ENCODE assay signal across 8 mouse cellular contexts in genomic region chr15:83464905-83465650, GRCm38 (mm10). TPM values are rescaled to one million over a fixed set of nuclear protein-coding genes. Genes with fewer than 3 reads are reported as not detected.
DNase-seq lines count a peak whose midpoint lies in the region; ATAC-seq and TF ChIP-seq lines count a peak whose summit lies in the region.

No protein-coding gene starts in this region.

- H3K27ac ChIP-seq in lung, embryonic 16.5 days (ENCODE audit: low read length), result no peak overlapping the region
- no peak overlapping the region for H3K27ac ChIP-seq in embryonic facial prominence, embryonic 12.5 days
- H3K27ac ChIP-seq in hindbrain, postnatal 0 days, result no peak overlapping the region
- no peak overlapping the region for H3K27ac ChIP-seq in midbrain, embryonic 11.5 days (ENCODE audit: low read depth, low read length)

- H3K9ac ChIP-seq in lung, embryonic 16.5 days (ENCODE audit: low read length), result no peak overlapping the region
- H3K9ac ChIP-seq in embryonic facial prominence, embryonic 12.5 days, result no peak overlapping the region
- H3K9ac ChIP-seq in hindbrain, postnatal 0 days (replicated peaks; ENCODE audit: low read length), result no peak overlapping the region
- no peak overlapping the region for H3K9ac ChIP-seq in midbrain, embryonic 11.5 days (ENCODE audit: low read length)

- TF ChIP-seq CTCF in hindbrain, postnatal 0 days (IDR thresholded peaks at IDR 0.05; ENCODE audit: low read depth), result peak; percentile 44

- intact Hi-C loops in left cerebral cortex, postnatal 36 days (cut with DNase I), result no loop called here

- ATAC-seq in lung, embryonic 16.5 days (ENCODE audit: low read depth), result 0 out of 2 replicates have a peak, but pooled peaks have one; percentile 0
- ATAC-seq in embryonic facial prominence, embryonic 12.5 days (ENCODE audit: insufficient number of reproducible peaks, insufficient read depth, low FRiP score, low TSS enrichment), result no peak
- ATAC-seq in hindbrain, postnatal 0 days, result peak; percentile 41
- ATAC-seq in midbrain, embryonic 11.5 days (ENCODE audit: low FRiP score), result peak; percentile 51

- peak overlapping the region; percentile 84 for H3K4me3 ChIP-seq in lung, embryonic 16.5 days (ENCODE audit: low read length)
- peak overlapping the region; percentile 73 for H3K4me3 ChIP-seq in embryonic facial prominence, embryonic 12.5 days
- peak overlapping the region; percentile 77 for H3K4me3 ChIP-seq in hindbrain, postnatal 0 days (ENCODE audit: low read length)
- peak overlapping the region; percentile 73 for H3K4me3 ChIP-seq in midbrain, embryonic 11.5 days (ENCODE audit: low read depth, low read length)

- H3K4me1 ChIP-seq in lung, embryonic 16.5 days (replicated peaks; ENCODE audit: control insufficient read depth, insufficient read depth, low read length), result peaks cover 12% of the 10 kb centered on the region
- peaks cover 14% of the 10 kb centered on the region for H3K4me1 ChIP-seq in embryonic facial prominence, embryonic 12.5 days
- peaks cover 3% of the 10 kb centered on the region; the same call in 1 of the 2 replicates for H3K4me1 ChIP-seq in hindbrain, postnatal 0 days (ENCODE audit: insufficient read depth, low read length)
- peaks cover 12% of the 10 kb centered on the region; the same call in 1 of the 2 replicates for H3K4me1 ChIP-seq in midbrain, embryonic 11.5 days (ENCODE audit: control insufficient read depth, insufficient read depth, low read length)

- no peak for DNase-seq in lung, postnatal 10 days
- no peak for DNase-seq in hindbrain, postnatal 0 days (ENCODE audit: low spot score)
- no peak for DNase-seq in midbrain, embryonic 11.5 days (ENCODE audit: low spot score, missing footprints)
- DNase-seq in left cerebral cortex, postnatal 36 days (ENCODE audit: low spot score in 2 of 2), result no peak
- no peak for DNase-seq in cerebellum, adult 9-11 months
- DNase-seq in adrenal gland, adult (ENCODE audit: inconsistent age in 2 of 2, low spot score in 1 of 2), result no peak

- H3K9me3 ChIP-seq in lung, embryonic 16.5 days (ENCODE audit: control insufficient read depth, low read length), result no peaks in the 10 kb centered on the region
- no peaks in the 10 kb centered on the region for H3K9me3 ChIP-seq in embryonic facial prominence, embryonic 12.5 days
- no peaks in the 10 kb centered on the region for H3K9me3 ChIP-seq in hindbrain, postnatal 0 days (ENCODE audit: low read length)
- H3K9me3 ChIP-seq in midbrain, embryonic 11.5 days (ENCODE audit: control insufficient read depth, low read length), result no peaks in the 10 kb centered on the region

- no peaks in the 10 kb centered on the region for H3K27me3 ChIP-seq in lung, embryonic 16.5 days (ENCODE audit: control insufficient read depth, insufficient read depth, low read depth, low read length)
- no peaks in the 10 kb centered on the region for H3K27me3 ChIP-seq in embryonic facial prominence, embryonic 12.5 days
- no peaks in the 10 kb centered on the region for H3K27me3 ChIP-seq in hindbrain, postnatal 0 days (ENCODE audit: insufficient read depth, low read length)
- no peaks in the 10 kb centered on the region for H3K27me3 ChIP-seq in midbrain, embryonic 11.5 days (ENCODE audit: control insufficient read depth, insufficient read depth, low read length)

- peak overlapping the region; percentile 43 for H3K4me2 ChIP-seq in lung, embryonic 16.5 days (ENCODE audit: low read depth, low read length)
- H3K4me2 ChIP-seq in embryonic facial prominence, embryonic 12.5 days (replicated peaks), result peak overlapping the region; percentile 87
- H3K4me2 ChIP-seq in hindbrain, postnatal 0 days (ENCODE audit: low read depth, low read length), result peak overlapping the region; percentile 92
- peak overlapping the region; percentile 32; the same call in 1 of the 2 replicates for H3K4me2 ChIP-seq in midbrain, embryonic 11.5 days

- no peaks in the 10 kb centered on the region for H3K36me3 ChIP-seq in lung, embryonic 16.5 days (ENCODE audit: control insufficient read depth, insufficient read depth, low read length)
- H3K36me3 ChIP-seq in embryonic facial prominence, embryonic 12.5 days, result no peaks in the 10 kb centered on the region
- no peaks in the 10 kb centered on the region for H3K36me3 ChIP-seq in hindbrain, postnatal 0 days (ENCODE audit: insufficient read depth, low read length)
- no peaks in the 10 kb centered on the region for H3K36me3 ChIP-seq in midbrain, embryonic 11.5 days (ENCODE audit: control insufficient read depth, insufficient read depth, low read length)

- WGBS in lung, embryonic 16.5 days, result 72% methylated on average over 19 of the region's 19 CpGs
- 79% methylated on average over 19 of the region's 19 CpGs for WGBS in embryonic facial prominence, embryonic 12.5 days
- WGBS in hindbrain, postnatal 0 days, result 79% methylated on average over 19 of the region's 19 CpGs
- WGBS in midbrain, embryonic 11.5 days, result 76% methylated on average over 19 of the region's 19 CpGs

RNA-seq across cellular contexts. Expression of gene Pacsin2, which starts 0.7 kb away (rescaled TPM):
- 71.4 and 73.6 TPM in 2 replicates for polyA plus RNA-seq in lung, embryonic 16.5 days (2015; fragmentation: Nextera tagmentation; extraction: Ambion mirVana)
- 49.6 and 54.4 TPM in 2 replicates for polyA plus RNA-seq in embryonic facial prominence, embryonic 12.5 days (2016; fragmentation: Nextera tagmentation; extraction: Ambion mirVana)
- 18.7 and 19.5 TPM in 2 replicates for total RNA-seq in hindbrain, postnatal 0 days (2014; rRNA removed)
- polyA plus RNA-seq in hindbrain, postnatal 0 days (2015; fragmentation: Nextera tagmentation; extraction: Ambion mirVana), result 19.3 and 20.0 TPM in 2 replicates
- 36.3 and 36.5 TPM in 2 replicates for polyA plus RNA-seq in midbrain, embryonic 11.5 days (2014; fragmentation: Nextera tagmentation; extraction: Ambion mirVana)
- 100 to 1,000 TPM in 1 of 2 experiments, 10 to 100 TPM in 1; 88.9 to 102 TPM for total RNA-seq in left cerebral cortex, postnatal 36 days (2021)

RNA-seq across cellular contexts. Expression of gene Ttll1, which starts 45.6 kb away (rescaled TPM):
- 21.8 and 23.1 TPM in 2 replicates for polyA plus RNA-seq in lung, embryonic 16.5 days (2015; fragmentation: Nextera tagmentation; extraction: Ambion mirVana)
- polyA plus RNA-seq in embryonic facial prominence, embryonic 12.5 days (2016; fragmentation: Nextera tagmentation; extraction: Ambion mirVana), result 26.6 and 27.6 TPM in 2 replicates
- 36.2 and 39.2 TPM in 2 replicates for total RNA-seq in hindbrain, postnatal 0 days (2014; rRNA removed)
- polyA plus RNA-seq in hindbrain, postnatal 0 days (2015; fragmentation: Nextera tagmentation; extraction: Ambion mirVana), result 91.9 and 104 TPM in 2 replicates
- 32.2 and 34.6 TPM in 2 replicates for polyA plus RNA-seq in midbrain, embryonic 11.5 days (2014; fragmentation: Nextera tagmentation; extraction: Ambion mirVana)
- total RNA-seq in left cerebral cortex, postnatal 36 days (2021), result 10 to 100 TPM; 49.7 to 52.3 TPM

Comparison
In these comparisons a context has a peak if more than half of its experiments do, and no peak if none do; other contexts are left out.
1. H3K4me2 ChIP-seq: peak in every context shown above with its lines; median percentile 92 in hindbrain, postnatal 0 days; 87 in embryonic facial prominence, embryonic 12.5 days; 43 in lung, embryonic 16.5 days; 32 in midbrain, embryonic 11.5 days.